Mouse (Mus musculus): ENCODE data around the gene Rab17. TPM values are rescaled to one million over a fixed set of nuclear protein-coding genes. Genes with fewer than 3 reads are reported as not detected.
A peak's percentile ranks its signal among the peaks of the same experiment; 100 is the strongest.

Gene Rab17
- 0.64 and 1.3 TPM in 2 replicates for polyA plus RNA-seq (2016; fragmentation: Nextera tagmentation; extraction: Ambion mirVana)

GRCm38 (mm10) chr1:90969347-90969784, at the start of gene Rab17:
TSS of gene Rab17 (minus strand) at chr1:90969661.
- peak within 1 kb of the TSS; percentile 17; the same call in 1 of the 2 replicates for H3K4me2 ChIP-seq
- no peaks in the 10 kb centered on the region for H3K27me3 ChIP-seq (replicated peaks)
- peak within 1 kb of the TSS; percentile 38 for H3K9ac ChIP-seq
- no peaks in the 10 kb centered on the region for H3K36me3 ChIP-seq
- no peak for ATAC-seq (ENCODE audit: insufficient number of reproducible peaks, low FRiP score)
- whole genome bisulfite sequencing: 43% methylated on average over 9 of the region's 9 CpGs
- no peak within 1 kb of the TSS for H3K4me3 ChIP-seq
- no peaks in the 10 kb centered on the region for H3K9me3 ChIP-seq (replicated peaks)
- peaks cover 50% of the 10 kb centered on the region for H3K4me1 ChIP-seq (replicated peaks)
- H3K27ac ChIP-seq (ENCODE audit: poor library complexity, severe bottlenecking): no peak within 1 kb of the TSS

DNA sequence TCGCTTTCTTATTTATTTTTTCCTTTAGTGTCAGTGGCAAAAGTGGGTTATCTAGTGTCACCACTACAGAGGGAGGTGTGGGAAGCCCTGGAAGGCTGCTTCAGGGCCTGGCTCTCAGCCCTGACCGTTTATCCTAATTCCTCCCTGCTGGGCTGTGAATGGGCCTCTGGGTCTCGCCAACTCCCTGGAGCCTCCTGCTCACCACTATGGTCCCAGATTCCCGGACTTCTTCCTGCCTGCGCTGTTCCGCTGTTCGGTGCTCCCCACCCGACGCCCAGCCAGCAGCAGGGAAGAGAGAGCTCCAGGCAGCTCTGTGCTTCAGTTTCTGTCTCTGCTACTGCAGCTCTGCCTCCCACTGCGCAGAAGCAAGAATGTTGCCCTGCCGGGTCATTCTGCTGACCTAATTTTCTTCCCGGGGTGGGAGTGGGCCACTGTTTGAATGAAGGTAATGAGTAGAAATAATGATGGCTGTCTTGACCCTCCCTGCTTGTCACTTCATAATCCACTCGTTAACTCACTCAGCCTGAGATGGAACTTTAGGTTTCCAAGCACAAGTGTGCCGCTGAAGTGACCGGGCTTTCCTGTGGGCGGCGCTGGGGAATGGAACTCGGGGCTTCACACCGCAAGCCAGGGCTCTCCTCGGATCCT, 47.8 kb upstream of the Rab17 start:
- 8% methylated on average over 20 of the region's 20 CpGs for WGBS
- H3K27ac ChIP-seq (ENCODE audit: poor library complexity, severe bottlenecking): peak overlapping the region; percentile 99
- peaks cover 74% of the 10 kb centered on the region for H3K4me1 ChIP-seq (replicated peaks)

GRCm38 (mm10) chr1:91015571-91015970, 46.1 kb upstream of the Rab17 start:
- H3K4me3 ChIP-seq: no peak overlapping the region
- peak overlapping the region; percentile 99 for H3K27ac ChIP-seq (ENCODE audit: poor library complexity, severe bottlenecking)
- peak overlapping the region; percentile 34 for H3K4me2 ChIP-seq
- peak overlapping the region; percentile 56 for H3K9ac ChIP-seq
- WGBS: 49% methylated on average over 7 of the region's 7 CpGs
- no peaks in the 10 kb centered on the region for H3K9me3 ChIP-seq (replicated peaks)
- ATAC-seq (ENCODE audit: insufficient number of reproducible peaks, low FRiP score): peak; percentile 52
- H3K4me1 ChIP-seq (replicated peaks): peaks cover 82% of the 10 kb centered on the region
- H3K27me3 ChIP-seq (replicated peaks): no peaks in the 10 kb centered on the region
- peaks cover 15% of the 10 kb centered on the region for H3K36me3 ChIP-seq

More for the DNA sequence above, 47.8 kb upstream of the Rab17 start:
- Histone ChIP-seq H3K9ac (peak overlapping the region; percentile 75), H3K27me3 (replicated peaks) (no peaks in the 10 kb centered on the region), H3K4me2 (peak overlapping the region; percentile 59), H3K9me3 (replicated peaks) (0 out of 2 replicates have a peak, but pooled peaks cover 2% of the 10 kb centered on the region), H3K4me3 (peak overlapping the region; percentile 11), H3K36me3 (peaks cover 21% of the 10 kb centered on the region)
- peak; percentile 24 for ATAC-seq (ENCODE audit: insufficient number of reproducible peaks, low FRiP score)

- Histone ChIP-seq H3K9ac (peak overlapping the region; percentile 50), H3K9me3 (replicated peaks) (no peaks in the 10 kb centered on the region), H3K4me2 (no peak overlapping the region), H3K27ac (ENCODE audit: poor library complexity, severe bottlenecking) (peak overlapping the region; percentile 99), H3K27me3 (replicated peaks) (no peaks in the 10 kb centered on the region), H3K4me3 (no peak overlapping the region), H3K36me3 (0 out of 2 replicates have a peak, but pooled peaks cover 6% of the 10 kb centered on the region), H3K4me1 (replicated peaks) (peaks cover 93% of the 10 kb centered on the region)
- 59% methylated on average over 3 of the region's 3 CpGs for WGBS
- no peak for ATAC-seq (ENCODE audit: insufficient number of reproducible peaks, low FRiP score)
These were observed 44.3 kb upstream of the Rab17 start for GRCm38 (mm10) chr1:91013803-91014202.

- peak overlapping the region; percentile 57 for H3K9ac ChIP-seq
- no peaks in the 10 kb centered on the region for H3K9me3 ChIP-seq (replicated peaks)
- no peaks in the 10 kb centered on the region for H3K27me3 ChIP-seq (replicated peaks)
- no peak overlapping the region for H3K4me2 ChIP-seq
- H3K4me3 ChIP-seq: no peak overlapping the region
- WGBS: 72% methylated on average over 3 of the region's 3 CpGs
- peak overlapping the region; percentile 99 for H3K27ac ChIP-seq (ENCODE audit: poor library complexity, severe bottlenecking)
- 0 out of 2 replicates have a peak, but pooled peaks cover 6% of the 10 kb centered on the region for H3K36me3 ChIP-seq
- peaks cover 87% of the 10 kb centered on the region for H3K4me1 ChIP-seq (replicated peaks)
- no peak for ATAC-seq (ENCODE audit: insufficient number of reproducible peaks, low FRiP score)
These were observed 41.9 kb upstream of the Rab17 start for GRCm38 (mm10) chr1:91011336-91011735.

GRCm38 (mm10) chr1:91010716-91011115, 41.3 kb upstream of the Rab17 start:
- Histone ChIP-seq H3K27me3 (replicated peaks) (no peaks in the 10 kb centered on the region), H3K36me3 (0 out of 2 replicates have a peak, but pooled peaks cover 6% of the 10 kb centered on the region), H3K9ac (0 out of 2 replicates have a peak overlapping the region, but pooled peaks have one; percentile 57), H3K4me3 (no peak overlapping the region), H3K9me3 (replicated peaks) (no peaks in the 10 kb centered on the region), H3K4me1 (replicated peaks) (peaks cover 87% of the 10 kb centered on the region), H3K4me2 (no peak overlapping the region), H3K27ac (ENCODE audit: poor library complexity, severe bottlenecking) (peak overlapping the region; percentile 99)
- WGBS: 62% methylated on average over 2 of the region's 2 CpGs
- no peak for ATAC-seq (ENCODE audit: insufficient number of reproducible peaks, low FRiP score)

GRCm38 (mm10) chr1:91010216-91010615, 40.8 kb upstream of the Rab17 start:
- peaks cover 83% of the 10 kb centered on the region for H3K4me1 ChIP-seq (replicated peaks)
- WGBS: 55% methylated on average over 7 of the region's 7 CpGs
- no peak overlapping the region for H3K4me2 ChIP-seq
- 0 out of 2 replicates have a peak, but pooled peaks cover 6% of the 10 kb centered on the region for H3K36me3 ChIP-seq
- peak overlapping the region; percentile 99 for H3K27ac ChIP-seq (ENCODE audit: poor library complexity, severe bottlenecking)
- H3K9ac ChIP-seq: 0 out of 2 replicates have a peak overlapping the region, but pooled peaks have one; percentile 6
- H3K27me3 ChIP-seq (replicated peaks): no peaks in the 10 kb centered on the region
- no peak overlapping the region for H3K4me3 ChIP-seq
- no peaks in the 10 kb centered on the region for H3K9me3 ChIP-seq (replicated peaks)
- no peak for ATAC-seq (ENCODE audit: insufficient number of reproducible peaks, low FRiP score)

GRCm38 (mm10) chr1:91009266-91009665, 39.8 kb upstream of the Rab17 start:
- ATAC-seq (ENCODE audit: insufficient number of reproducible peaks, low FRiP score): no peak
- Histone ChIP-seq H3K9ac (no peak overlapping the region; the same call in 1 of the 2 replicates), H3K4me3 (no peak overlapping the region), H3K4me1 (replicated peaks) (peaks cover 79% of the 10 kb centered on the region), H3K4me2 (no peak overlapping the region), H3K36me3 (0 out of 2 replicates have a peak, but pooled peaks cover 6% of the 10 kb centered on the region), H3K27ac (ENCODE audit: poor library complexity, severe bottlenecking) (peak overlapping the region; percentile 99), H3K27me3 (replicated peaks) (no peaks in the 10 kb centered on the region), H3K9me3 (replicated peaks) (no peaks in the 10 kb centered on the region)
- WGBS: 54% methylated on average over 6 of the region's 6 CpGs

DNA sequence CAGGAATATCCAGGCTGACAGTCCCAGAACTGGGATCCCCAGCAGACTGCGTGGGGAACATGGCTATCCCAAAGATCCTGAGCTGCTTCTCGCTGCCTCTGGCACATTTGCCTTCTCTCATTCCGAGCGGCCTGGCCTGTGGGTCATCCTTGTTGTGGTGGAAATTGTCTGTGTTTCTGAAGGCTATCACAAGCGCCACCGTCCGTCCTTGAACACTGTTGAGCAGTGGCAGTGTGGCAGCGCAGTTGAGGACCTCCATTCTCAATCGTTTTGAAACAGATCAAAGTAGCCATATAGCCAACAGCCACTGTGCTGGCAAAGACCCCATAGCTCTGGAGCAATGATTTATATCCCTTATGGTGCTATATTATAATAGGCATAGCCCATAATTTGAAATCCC, 39.3 kb upstream of the Rab17 start:
- Histone ChIP-seq H3K27ac (ENCODE audit: poor library complexity, severe bottlenecking) (peak overlapping the region; percentile 99), H3K9me3 (replicated peaks) (no peaks in the 10 kb centered on the region), H3K27me3 (replicated peaks) (no peaks in the 10 kb centered on the region), H3K4me1 (replicated peaks) (peaks cover 79% of the 10 kb centered on the region), H3K4me2 (no peak overlapping the region), H3K4me3 (no peak overlapping the region), H3K36me3 (0 out of 2 replicates have a peak, but pooled peaks cover 6% of the 10 kb centered on the region), H3K9ac (no peak overlapping the region)
- 73% methylated on average over 9 of the region's 9 CpGs for whole genome bisulfite sequencing
- ATAC-seq (ENCODE audit: insufficient number of reproducible peaks, low FRiP score): no peak

DNA sequence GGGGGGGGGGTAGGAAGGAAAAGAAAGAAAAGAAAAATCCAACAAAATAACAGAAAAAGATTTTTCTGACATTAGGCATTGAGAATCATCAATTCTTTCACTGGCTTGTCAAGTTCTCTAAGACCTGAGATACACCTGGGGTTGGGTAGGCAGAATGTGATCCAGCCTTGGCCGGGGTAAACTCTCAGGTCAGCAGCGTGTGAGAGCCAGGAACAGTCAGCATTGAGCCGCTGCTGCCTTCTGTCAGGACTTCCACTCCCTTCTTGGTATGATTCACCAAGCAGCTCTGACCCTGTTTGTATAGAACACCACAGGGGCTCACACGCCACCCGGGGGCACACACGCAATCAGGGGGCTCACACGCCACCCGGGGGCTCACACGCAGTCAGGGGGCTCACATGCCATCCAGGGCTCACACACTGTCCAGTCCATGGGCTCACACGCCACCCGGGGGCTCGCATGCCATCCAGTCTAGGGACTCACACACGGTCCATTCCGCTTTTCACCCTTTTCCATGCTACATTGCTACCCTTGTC, 38.8 kb upstream of the Rab17 start:
- Histone ChIP-seq H3K9ac (0 out of 2 replicates have a peak overlapping the region, but pooled peaks have one; percentile 37), H3K27me3 (replicated peaks) (no peaks in the 10 kb centered on the region), H3K4me2 (no peak overlapping the region; the same call in 1 of the 2 replicates), H3K27ac (ENCODE audit: poor library complexity, severe bottlenecking) (peak overlapping the region; percentile 63), H3K36me3 (0 out of 2 replicates have a peak, but pooled peaks cover 6% of the 10 kb centered on the region), H3K9me3 (replicated peaks) (no peaks in the 10 kb centered on the region), H3K4me1 (replicated peaks) (peaks cover 79% of the 10 kb centered on the region), H3K4me3 (no peak overlapping the region)
- WGBS: 86% methylated on average over 14 of the region's 14 CpGs
- ATAC-seq (ENCODE audit: insufficient number of reproducible peaks, low FRiP score): no peak

DNA sequence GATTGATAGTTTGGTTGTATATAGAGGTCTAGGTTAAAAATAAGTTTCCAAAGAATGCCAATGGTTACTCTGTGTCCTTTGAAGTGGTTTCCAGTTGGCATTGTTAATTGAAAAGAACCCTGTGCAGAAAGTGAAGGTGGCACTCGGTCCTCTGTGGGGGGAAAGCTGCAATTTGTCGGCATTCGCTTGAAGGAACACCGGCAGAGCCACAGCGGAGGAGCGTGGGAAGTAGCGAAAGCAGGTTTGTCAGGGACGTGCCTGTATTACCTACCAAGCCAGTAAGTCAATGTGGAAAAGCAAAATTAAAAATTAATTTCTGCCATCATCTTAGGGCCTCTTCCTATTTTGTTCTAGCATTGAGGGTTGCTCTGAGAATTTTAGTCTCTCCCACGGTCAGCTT, 37.2 kb upstream of the Rab17 start:
- H3K9ac ChIP-seq: no peak overlapping the region
- no peak for ATAC-seq (ENCODE audit: insufficient number of reproducible peaks, low FRiP score)
- H3K4me3 ChIP-seq: no peak overlapping the region
- H3K4me1 ChIP-seq (replicated peaks): peaks cover 79% of the 10 kb centered on the region
- H3K27ac ChIP-seq (ENCODE audit: poor library complexity, severe bottlenecking): no peak overlapping the region
- WGBS: 83% methylated on average over 9 of the region's 9 CpGs
- H3K27me3 ChIP-seq (replicated peaks): no peaks in the 10 kb centered on the region
- H3K4me2 ChIP-seq: no peak overlapping the region
- H3K36me3 ChIP-seq: no peaks in the 10 kb centered on the region
- H3K9me3 ChIP-seq (replicated peaks): no peaks in the 10 kb centered on the region

All from heart, embryonic 12.5 days (tissue).